Mouse (Mus musculus) E14TG2a.4 (cell line): Measurements from ENCODE around the gene Alcam.

Experiments
- H3K27me3 ChIP-seq: 2 replicates; pipeline ENCODE4 v1.6.1; 2014; ENCODE audit warnings: low read length, control low read depth; ENCODE audit not compliant: insufficient read depth
- H3K36me3 ChIP-seq: 2 replicates; pipeline ENCODE4 v1.6.1; 2014; ENCODE audit warnings: low read length, control low read depth; ENCODE audit not compliant: insufficient read depth
- H3K4me1 ChIP-seq: replicated peaks from 2 replicates; pipeline ENCODE4 v1.6.1; 2014; ENCODE audit warnings: low read depth, low read length, control low read depth
- H3K4me3 ChIP-seq: replicated peaks from 2 replicates; pipeline ENCODE4 v1.5.1; 2014; ENCODE audit warnings: mild to moderate bottlenecking, low read length
- H3K9me3 ChIP-seq: 2 replicates; pipeline ENCODE4 v1.6.1; 2014; ENCODE audit warnings: low read length, control low read depth
- CTCF ChIP-seq: conservative IDR thresholded peaks from 2 replicates; pipeline ENCODE4 v1.5.1; 2014; ENCODE audit warnings: low read length
- NANOG ChIP-seq: IDR thresholded peaks from 2 replicates; pipeline ENCODE4 v1.6.1; 2014; ENCODE audit warnings: borderline replicate concordance, low read length, mixed read lengths
- POU5F1 ChIP-seq: IDR thresholded peaks from 2 replicates; pipeline ENCODE4 v1.6.1; 2014; ENCODE audit warnings: low read length, borderline replicate concordance

The Alcam gene

DNA sequence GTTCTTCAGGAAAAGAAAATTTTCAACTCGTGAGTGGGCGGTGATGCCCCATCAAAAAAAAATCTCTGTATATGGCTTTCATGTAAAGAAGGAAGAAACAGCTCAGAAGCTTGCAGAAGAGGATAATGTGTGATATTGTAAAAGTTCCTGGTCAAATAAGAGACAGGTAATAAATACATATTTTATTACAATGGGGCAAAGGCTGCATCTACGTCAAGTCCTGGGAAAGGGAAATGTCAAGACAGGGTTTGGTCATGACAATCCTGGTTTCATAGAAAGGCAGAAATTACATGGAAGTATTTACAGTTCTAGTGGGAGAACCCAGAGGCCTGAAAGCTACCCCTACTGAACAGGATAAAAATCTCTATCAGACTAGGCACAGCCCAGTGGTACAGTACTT is 7.9 kb downstream of the Alcam start:
- H3K9me3 ChIP-seq = no peaks in the 10 kb centered on the region
- peaks cover 19% of the 10 kb centered on the region for H3K4me1 ChIP-seq
- H3K27me3 ChIP-seq = peaks cover 28% of the 10 kb centered on the region

GRCm38 (mm10) chr16:52443635-52444505 is 10.0 kb downstream of the Alcam start:
- Histone ChIP-seq H3K27me3 (peaks cover 7% of the 10 kb centered on the region), H3K9me3 (no peaks in the 10 kb centered on the region), H3K4me3 (no peak overlapping the region), H3K4me1 (peaks cover 7% of the 10 kb centered on the region; the same call in 1 of the 2 replicates), H3K36me3 (no peaks in the 10 kb centered on the region)
- no peak for TF ChIP-seq CTCF
- TF ChIP-seq NANOG = no peak
- no peak for TF ChIP-seq POU5F1

More for the DNA sequence above, 7.9 kb downstream of the Alcam start:
- TF ChIP-seq POU5F1 (no peak), NANOG (no peak), CTCF (no peak)
- Histone ChIP-seq H3K36me3 (no peaks in the 10 kb centered on the region), H3K4me3 (no peak overlapping the region)

DNA sequence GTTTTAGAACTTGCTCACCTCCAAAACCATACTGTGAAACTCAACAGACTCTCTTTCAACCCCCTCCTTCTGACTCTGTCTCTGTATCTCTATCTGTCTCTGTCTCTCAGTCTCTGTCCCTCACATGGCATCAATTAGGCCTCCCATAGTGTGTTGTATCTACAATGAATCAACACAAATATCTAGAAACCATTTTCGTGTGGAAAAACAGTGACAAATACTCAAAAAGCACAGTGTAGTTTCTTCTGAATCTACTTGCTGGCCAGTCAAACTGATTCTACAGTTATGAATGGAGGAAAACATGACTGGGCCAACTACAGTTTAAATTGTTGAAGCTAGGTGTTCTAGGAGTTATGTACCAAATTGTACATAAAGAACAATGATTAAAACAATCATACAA is 10.8 kb downstream of the Alcam start:
- no peak for TF ChIP-seq NANOG
- TF ChIP-seq POU5F1 = no peak
- no peak for TF ChIP-seq CTCF
- Histone ChIP-seq H3K4me3 (no peak overlapping the region), H3K27me3 (peaks cover under 1% of the 10 kb centered on the region; the same call in 1 of the 2 replicates)

GRCm38 (mm10) chr16:52439600-52439999 is 14.3 kb downstream of the Alcam start:
- Histone ChIP-seq H3K36me3 (no peaks in the 10 kb centered on the region), H3K4me1 (peaks cover 7% of the 10 kb centered on the region; the same call in 1 of the 2 replicates), H3K27me3 (no peaks in the 10 kb centered on the region), H3K9me3 (no peaks in the 10 kb centered on the region), H3K4me3 (no peak overlapping the region)
- no peak for TF ChIP-seq CTCF
- TF ChIP-seq NANOG = no peak
- TF ChIP-seq POU5F1 = no peak

More for the DNA sequence above, 10.8 kb downstream of the Alcam start:
- H3K36me3 ChIP-seq = no peaks in the 10 kb centered on the region
- H3K9me3 ChIP-seq = no peaks in the 10 kb centered on the region
- peaks cover 7% of the 10 kb centered on the region; the same call in 1 of the 2 replicates for H3K4me1 ChIP-seq

DNA sequence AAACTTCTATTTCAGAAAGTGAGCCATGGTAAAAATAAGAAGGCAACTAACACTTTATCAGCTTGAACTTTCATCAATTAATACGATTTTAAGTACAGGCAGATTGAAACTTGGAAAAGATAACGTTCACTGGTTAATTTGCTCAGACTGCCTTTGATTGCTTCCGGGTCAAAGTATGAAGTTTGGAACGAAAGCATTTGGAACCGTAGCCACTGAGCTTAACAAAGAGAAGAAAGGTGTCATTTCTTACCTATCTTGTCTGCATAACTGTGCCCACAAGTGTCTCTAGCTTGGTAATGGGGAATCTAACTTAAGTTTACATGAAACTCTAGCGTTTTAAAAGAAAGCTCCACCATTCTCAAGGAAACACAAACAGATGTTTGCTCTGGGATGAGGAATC is 14.9 kb downstream of the Alcam start:
- peaks cover 4% of the 10 kb centered on the region; the same call in 1 of the 2 replicates for H3K4me1 ChIP-seq
- H3K36me3 ChIP-seq = no peaks in the 10 kb centered on the region
- no peak overlapping the region for H3K4me3 ChIP-seq
- H3K9me3 ChIP-seq = no peaks in the 10 kb centered on the region
- H3K27me3 ChIP-seq = no peaks in the 10 kb centered on the region
- TF ChIP-seq POU5F1 (no peak), CTCF (no peak), NANOG (no peak)

DNA sequence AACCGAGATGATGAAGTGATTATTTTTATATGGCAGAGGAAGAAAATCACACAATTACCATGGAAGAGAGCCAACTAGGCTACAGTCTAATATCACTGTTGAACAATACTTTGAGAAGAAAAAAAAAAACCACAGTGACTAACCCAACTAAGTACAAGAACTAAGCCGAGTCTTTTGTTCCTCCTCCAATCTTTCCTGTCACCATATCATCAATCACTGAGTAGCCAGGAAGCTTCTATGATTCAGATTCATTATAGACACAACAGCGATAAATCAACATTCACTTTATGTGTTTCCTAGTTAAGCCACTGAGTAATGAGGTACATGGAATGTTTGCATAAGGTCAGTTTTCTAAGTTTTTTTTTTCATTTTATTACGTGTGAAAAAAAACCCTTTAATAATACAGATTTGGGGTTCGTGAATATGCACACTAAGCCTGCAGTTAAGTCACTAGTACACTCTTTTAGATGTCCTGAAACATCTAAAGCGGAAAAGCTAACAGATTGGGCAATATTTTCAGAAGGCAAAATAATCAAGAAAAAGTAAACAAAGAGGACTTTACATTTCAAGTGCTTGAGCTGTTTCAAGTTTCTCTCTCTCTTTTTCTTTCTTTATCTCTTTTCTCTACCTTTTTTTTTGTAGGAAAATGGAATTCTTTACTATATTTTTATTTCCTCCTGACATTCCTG is 15.5 kb downstream of the Alcam start:
- no peaks in the 10 kb centered on the region for H3K9me3 ChIP-seq
- H3K27me3 ChIP-seq = no peaks in the 10 kb centered on the region
- H3K4me3 ChIP-seq = no peak overlapping the region
- TF ChIP-seq CTCF (no peak), POU5F1 (no peak), NANOG (no peak)
- no peaks in the 10 kb centered on the region for H3K4me1 ChIP-seq
- H3K36me3 ChIP-seq = no peaks in the 10 kb centered on the region

DNA sequence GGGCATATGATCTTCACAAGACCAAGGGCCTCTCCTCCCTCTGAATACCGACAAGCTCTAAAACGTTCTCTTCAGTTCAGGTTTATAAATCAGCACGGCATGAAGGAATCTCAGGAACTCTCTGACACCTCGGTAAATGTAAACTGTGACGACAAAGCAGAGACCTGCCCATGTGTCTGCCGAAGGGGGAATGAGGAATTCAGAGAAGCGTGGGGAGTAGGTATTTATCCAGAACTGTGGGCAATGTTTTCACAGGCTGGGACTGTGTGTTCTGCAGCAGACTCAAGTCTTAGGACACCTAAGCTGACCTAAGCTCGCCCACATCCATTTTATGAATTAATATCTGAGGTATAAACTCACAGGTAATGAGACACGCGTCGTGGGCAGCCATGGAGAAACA is 20.7 kb downstream of the Alcam start:
- no peaks in the 10 kb centered on the region for H3K4me1 ChIP-seq
- TF ChIP-seq POU5F1 = no peak
- TF ChIP-seq CTCF = no peak
- TF ChIP-seq NANOG = no peak
- no peak overlapping the region for H3K4me3 ChIP-seq
- H3K27me3 ChIP-seq = no peaks in the 10 kb centered on the region
- H3K36me3 ChIP-seq = no peaks in the 10 kb centered on the region
- no peaks in the 10 kb centered on the region for H3K9me3 ChIP-seq

GRCm38 (mm10) chr16:52432072-52432471 is 21.8 kb downstream of the Alcam start:
- no peaks in the 10 kb centered on the region for H3K27me3 ChIP-seq
- TF ChIP-seq NANOG (no peak), CTCF (no peak), POU5F1 (no peak)
- H3K4me3 ChIP-seq = no peak overlapping the region
- no peaks in the 10 kb centered on the region for H3K9me3 ChIP-seq
- H3K36me3 ChIP-seq = no peaks in the 10 kb centered on the region
- H3K4me1 ChIP-seq = no peaks in the 10 kb centered on the region
